Mouse (Mus musculus): ENCODE measurements around the gene Syt7. TPM values are rescaled to one million over a fixed set of nuclear protein-coding genes. Genes with fewer than 3 reads are reported as not detected.

The Syt7 gene
- polyA plus RNA-seq, 1 experiment from 2014 or later: 10.3 TPM

DNA sequence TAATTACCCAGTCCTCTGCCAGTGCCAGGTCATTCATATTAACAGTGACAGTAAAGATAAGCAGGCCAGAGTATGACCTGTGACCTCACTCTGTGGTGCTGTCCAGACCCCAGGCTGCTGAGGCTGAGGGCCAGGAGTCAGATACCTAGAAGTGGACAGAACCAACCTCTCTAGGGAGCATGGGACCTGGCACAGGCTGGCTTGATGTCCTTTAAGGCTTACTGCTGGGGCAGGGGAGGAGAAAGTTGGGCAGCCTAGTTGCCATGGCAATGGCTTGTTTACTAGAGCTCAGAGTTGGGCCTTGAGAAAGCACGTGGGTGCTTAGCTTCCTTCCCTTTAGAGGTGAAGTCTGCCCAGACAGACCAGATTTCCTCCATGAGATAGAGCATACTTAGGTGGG, 47.8 kb downstream of the Syt7 start:
- Histone ChIP-seq H3K9ac (ENCODE audit: low read depth, low read length) (no peak overlapping the region), H3K4me2 (ENCODE audit: low read length) (no peak overlapping the region), H3K36me3 (ENCODE audit: control insufficient read depth, insufficient read depth, low read length) (peaks cover 12% of the 10 kb centered on the region), H3K4me1 (ENCODE audit: control insufficient read depth, insufficient read depth, low read depth, low read length) (no peaks in the 10 kb centered on the region), H3K27ac (ENCODE audit: low read depth, low read length) (no peak overlapping the region), H3K4me3 (ENCODE audit: low read length) (no peak overlapping the region), H3K27me3 (replicated peaks; ENCODE audit: control insufficient read depth, insufficient read depth, low read length) (no peaks in the 10 kb centered on the region), H3K9me3 (ENCODE audit: control insufficient read depth, low read length) (no peaks in the 10 kb centered on the region)
- 0 out of 2 replicates have a peak, but pooled peaks have one; percentile 24 for ATAC-seq
- 26% methylated on average over 1 of the region's 1 CpGs for WGBS

- Histone ChIP-seq H3K36me3 (ENCODE audit: control insufficient read depth, insufficient read depth, low read length) (peaks cover 12% of the 10 kb centered on the region), H3K4me2 (ENCODE audit: low read length) (no peak overlapping the region), H3K9ac (ENCODE audit: low read depth, low read length) (no peak overlapping the region), H3K9me3 (ENCODE audit: control insufficient read depth, low read length) (no peaks in the 10 kb centered on the region), H3K4me3 (ENCODE audit: low read length) (no peak overlapping the region), H3K27ac (ENCODE audit: low read depth, low read length) (no peak overlapping the region), H3K4me1 (ENCODE audit: control insufficient read depth, insufficient read depth, low read depth, low read length) (no peaks in the 10 kb centered on the region), H3K27me3 (replicated peaks; ENCODE audit: control insufficient read depth, insufficient read depth, low read length) (no peaks in the 10 kb centered on the region)
- WGBS: 59% methylated on average over 1 of the region's 1 CpGs
- ATAC-seq: no peak
These were observed 48.6 kb downstream of the Syt7 start for GRCm38 (mm10) chr19:10437521-10437920.

DNA sequence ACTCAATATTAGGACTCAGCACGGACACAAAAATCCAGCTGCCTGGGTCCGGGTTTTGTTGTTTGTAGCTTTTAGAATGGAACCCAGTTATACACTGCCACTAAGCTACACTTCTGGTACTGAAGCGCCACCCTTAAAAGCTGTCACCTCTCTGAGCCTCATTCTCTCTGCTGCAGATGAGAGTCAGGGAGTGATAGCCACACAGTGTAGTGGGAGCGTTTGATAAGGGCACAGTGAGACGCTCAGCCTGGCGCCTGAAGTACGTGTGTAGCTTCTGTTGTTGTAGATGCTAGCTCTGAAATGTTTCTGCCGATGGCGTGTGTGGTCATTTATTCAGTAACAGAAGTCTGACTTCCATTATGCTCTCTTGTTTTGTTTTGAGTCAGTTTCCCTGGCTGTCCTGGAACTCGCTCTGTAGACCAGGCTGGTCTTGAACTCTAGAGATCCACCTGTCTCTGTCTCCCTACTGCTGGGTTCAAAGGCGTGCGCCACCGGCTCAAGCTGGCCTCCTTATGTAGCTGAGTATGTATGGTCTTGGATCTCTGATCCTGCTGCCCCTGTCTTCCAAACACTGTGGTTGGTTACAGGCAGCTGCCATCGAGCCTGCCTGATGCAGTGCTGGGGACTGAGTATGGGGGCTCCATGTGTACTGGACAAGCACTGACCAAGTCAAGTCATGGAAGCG, 55.9 kb downstream of the Syt7 start:
- WGBS: 93% methylated on average over 15 of the region's 15 CpGs
- ATAC-seq: no peak
- Histone ChIP-seq H3K27me3 (replicated peaks; ENCODE audit: control insufficient read depth, insufficient read depth, low read length) (no peaks in the 10 kb centered on the region), H3K9me3 (ENCODE audit: control insufficient read depth, low read length) (no peaks in the 10 kb centered on the region), H3K36me3 (ENCODE audit: control insufficient read depth, insufficient read depth, low read length) (peaks cover 22% of the 10 kb centered on the region), H3K4me2 (ENCODE audit: low read length) (no peak overlapping the region), H3K9ac (ENCODE audit: low read depth, low read length) (no peak overlapping the region), H3K27ac (ENCODE audit: low read depth, low read length) (no peak overlapping the region), H3K4me1 (ENCODE audit: control insufficient read depth, insufficient read depth, low read depth, low read length) (no peaks in the 10 kb centered on the region), H3K4me3 (ENCODE audit: low read length) (no peak overlapping the region)

GRCm38 (mm10) chr19:10448275-10448674, 59.4 kb downstream of the Syt7 start:
- no peak overlapping the region for H3K27ac ChIP-seq (ENCODE audit: low read depth, low read length)
- H3K9me3 ChIP-seq (ENCODE audit: control insufficient read depth, low read length): no peaks in the 10 kb centered on the region
- no peaks in the 10 kb centered on the region for H3K27me3 ChIP-seq (replicated peaks; ENCODE audit: control insufficient read depth, insufficient read depth, low read length)
- H3K4me3 ChIP-seq (ENCODE audit: low read length): no peak overlapping the region
- no peak overlapping the region for H3K9ac ChIP-seq (ENCODE audit: low read depth, low read length)
- ATAC-seq: no peak
- H3K4me1 ChIP-seq (ENCODE audit: control insufficient read depth, insufficient read depth, low read depth, low read length): no peaks in the 10 kb centered on the region
- H3K36me3 ChIP-seq (ENCODE audit: control insufficient read depth, insufficient read depth, low read length): peaks cover 10% of the 10 kb centered on the region
- H3K4me2 ChIP-seq (ENCODE audit: low read length): no peak overlapping the region
- WGBS: 94% methylated on average over 6 of the region's 7 CpGs

- H3K36me3 ChIP-seq (ENCODE audit: control insufficient read depth, insufficient read depth, low read length): peaks cover 5% of the 10 kb centered on the region; the same call in 1 of the 2 replicates
- peak; percentile 22; the same call in 1 of the 2 replicates for ATAC-seq
- no peaks in the 10 kb centered on the region for H3K4me1 ChIP-seq (ENCODE audit: control insufficient read depth, insufficient read depth, low read depth, low read length)
- no peak overlapping the region for H3K9ac ChIP-seq (ENCODE audit: low read depth, low read length)
- no peaks in the 10 kb centered on the region for H3K9me3 ChIP-seq (ENCODE audit: control insufficient read depth, low read length)
- no peak overlapping the region for H3K4me3 ChIP-seq (ENCODE audit: low read length)
- H3K4me2 ChIP-seq (ENCODE audit: low read length): no peak overlapping the region
- H3K27me3 ChIP-seq (replicated peaks; ENCODE audit: control insufficient read depth, insufficient read depth, low read length): no peaks in the 10 kb centered on the region; the same call in 1 of the 2 replicates
- WGBS: 76% methylated on average over 6 of the region's 6 CpGs
- no peak overlapping the region for H3K27ac ChIP-seq (ENCODE audit: low read depth, low read length)
These were observed 60.3 kb downstream of the Syt7 start for GRCm38 (mm10) chr19:10449190-10449589.

DNA sequence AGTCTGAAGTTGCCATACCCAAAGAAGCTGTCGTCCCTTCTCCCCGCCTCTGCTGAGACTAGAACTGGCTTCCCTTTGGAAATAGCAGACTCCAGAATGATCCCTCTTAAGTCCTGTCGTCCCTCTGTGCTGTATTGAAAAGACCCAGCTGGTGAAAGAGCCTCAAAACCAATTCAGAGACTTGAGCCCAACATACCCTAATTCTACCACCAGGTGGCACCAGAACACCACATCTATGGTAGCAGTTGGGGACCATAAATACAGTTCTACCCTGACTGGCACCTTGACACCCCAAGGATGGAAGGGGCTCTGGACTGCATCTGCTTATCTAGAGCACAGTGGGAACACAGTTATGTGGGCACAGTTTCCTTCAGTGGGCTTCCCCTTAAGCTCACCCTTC, 60.8 kb downstream of the Syt7 start:
- Histone ChIP-seq H3K27me3 (replicated peaks; ENCODE audit: control insufficient read depth, insufficient read depth, low read length) (peaks cover under 1% of the 10 kb centered on the region; the same call in 1 of the 2 replicates), H3K4me3 (ENCODE audit: low read length) (no peak overlapping the region), H3K27ac (ENCODE audit: low read depth, low read length) (no peak overlapping the region), H3K9ac (ENCODE audit: low read depth, low read length) (no peak overlapping the region), H3K36me3 (ENCODE audit: control insufficient read depth, insufficient read depth, low read length) (peaks cover 5% of the 10 kb centered on the region; the same call in 1 of the 2 replicates), H3K9me3 (ENCODE audit: control insufficient read depth, low read length) (no peaks in the 10 kb centered on the region), H3K4me2 (ENCODE audit: low read length) (no peak overlapping the region), H3K4me1 (ENCODE audit: control insufficient read depth, insufficient read depth, low read depth, low read length) (no peaks in the 10 kb centered on the region)
- ATAC-seq: peak; percentile 67
- WGBS: 4% methylated on average over 3 of the region's 3 CpGs

- Histone ChIP-seq H3K27ac (ENCODE audit: low read depth, low read length) (no peak overlapping the region), H3K9ac (ENCODE audit: low read depth, low read length) (no peak overlapping the region), H3K4me3 (ENCODE audit: low read length) (no peak overlapping the region), H3K4me2 (ENCODE audit: low read length) (no peak overlapping the region), H3K9me3 (ENCODE audit: control insufficient read depth, low read length) (no peaks in the 10 kb centered on the region), H3K4me1 (ENCODE audit: control insufficient read depth, insufficient read depth, low read depth, low read length) (peaks cover 12% of the 10 kb centered on the region), H3K36me3 (ENCODE audit: control insufficient read depth, insufficient read depth, low read length) (no peaks in the 10 kb centered on the region), H3K27me3 (replicated peaks; ENCODE audit: control insufficient read depth, insufficient read depth, low read length) (peaks cover 31% of the 10 kb centered on the region)
- WGBS: 67% methylated on average over 4 of the region's 4 CpGs
- ATAC-seq: no peak
These were observed 66.0 kb downstream of the Syt7 start for GRCm38 (mm10) chr19:10454718-10455436.

DNA sequence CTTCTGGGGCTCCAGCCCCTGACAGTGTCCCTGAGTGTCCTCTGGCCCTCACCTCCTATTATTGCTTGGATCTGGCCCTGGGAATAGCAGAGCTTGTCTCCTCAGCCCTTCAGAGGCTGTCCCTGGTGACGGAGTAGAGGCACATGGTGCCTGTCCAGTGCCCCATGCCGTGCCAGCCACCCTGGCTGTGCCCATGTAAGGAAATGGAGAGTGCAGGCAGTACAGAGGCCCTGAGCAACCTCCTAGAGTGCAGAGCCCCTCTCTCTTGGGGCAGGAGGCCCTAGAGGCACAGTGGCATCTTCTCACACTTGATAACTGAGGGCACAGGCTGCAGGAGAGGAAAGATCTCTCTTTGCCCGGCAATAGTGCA, 66.5 kb downstream of the Syt7 start:
- H3K4me2 ChIP-seq (ENCODE audit: low read length): peak overlapping the region; percentile 91
- WGBS: 77% methylated on average over 3 of the region's 3 CpGs
- peaks cover 33% of the 10 kb centered on the region for H3K27me3 ChIP-seq (replicated peaks; ENCODE audit: control insufficient read depth, insufficient read depth, low read length)
- no peak overlapping the region for H3K9ac ChIP-seq (ENCODE audit: low read depth, low read length)
- ATAC-seq: no peak
- no peaks in the 10 kb centered on the region for H3K9me3 ChIP-seq (ENCODE audit: control insufficient read depth, low read length)
- H3K27ac ChIP-seq (ENCODE audit: low read depth, low read length): no peak overlapping the region
- H3K4me1 ChIP-seq (ENCODE audit: control insufficient read depth, insufficient read depth, low read depth, low read length): peaks cover 12% of the 10 kb centered on the region
- H3K36me3 ChIP-seq (ENCODE audit: control insufficient read depth, insufficient read depth, low read length): no peaks in the 10 kb centered on the region
- H3K4me3 ChIP-seq (ENCODE audit: low read length): no peak overlapping the region

DNA sequence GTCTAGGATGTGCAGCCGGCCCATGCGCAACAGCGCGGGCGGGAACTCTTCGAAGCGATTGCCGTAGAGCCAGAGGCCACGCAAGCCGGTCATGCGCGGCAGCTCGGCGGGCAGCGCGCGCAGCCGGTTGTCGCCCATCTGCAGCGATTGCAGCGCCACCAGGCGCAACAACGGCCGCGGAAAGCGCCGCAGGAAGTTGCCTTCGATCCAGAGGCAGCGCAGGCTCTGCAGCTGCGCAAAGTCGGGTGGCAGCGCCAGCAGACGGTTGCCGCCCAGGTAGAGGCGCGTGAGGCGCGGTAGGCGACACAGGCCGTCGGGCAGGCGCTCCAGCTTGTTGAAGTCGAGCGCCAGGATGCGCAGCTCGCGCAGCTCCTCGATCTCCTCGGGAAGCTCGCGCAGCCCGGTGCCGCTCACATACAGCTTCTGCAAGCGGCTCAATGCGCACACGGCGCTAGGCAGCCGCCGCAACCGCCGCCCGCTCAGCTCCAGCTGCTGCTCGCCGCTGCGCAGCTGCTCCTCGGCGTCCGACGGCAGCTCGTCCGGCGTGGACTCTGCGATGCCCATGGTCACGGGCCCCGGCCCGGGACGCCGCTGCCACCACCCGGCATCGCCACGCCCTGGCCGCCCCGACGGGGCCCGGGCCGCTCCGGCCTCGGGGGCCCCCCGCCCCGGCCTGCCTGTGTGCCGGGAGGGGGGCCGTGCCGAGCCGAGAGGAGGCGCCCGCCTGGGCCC, 68.0 kb downstream of the Syt7 start, which contains the start of gene Lrrc10b:
Gene Lrrc10b, minus strand, starts transcription at position 722 of the 732 bp plus-strand sequence.
- Histone ChIP-seq H3K4me3 (ENCODE audit: low read length) (peak within 1 kb of the TSS; percentile 59), H3K27me3 (replicated peaks; ENCODE audit: control insufficient read depth, insufficient read depth, low read length) (peaks cover 38% of the 10 kb centered on the region), H3K27ac (ENCODE audit: low read depth, low read length) (peak within 1 kb of the TSS; percentile 75), H3K4me1 (ENCODE audit: control insufficient read depth, insufficient read depth, low read depth, low read length) (peaks cover 12% of the 10 kb centered on the region), H3K36me3 (ENCODE audit: control insufficient read depth, insufficient read depth, low read length) (no peaks in the 10 kb centered on the region), H3K4me2 (ENCODE audit: low read length) (peak within 1 kb of the TSS; percentile 91), H3K9ac (ENCODE audit: low read depth, low read length) (peak within 1 kb of the TSS; percentile 67), H3K9me3 (ENCODE audit: control insufficient read depth, low read length) (no peaks in the 10 kb centered on the region)
- WGBS: under 1% methylated on average over 90 of the region's 96 CpGs
- ATAC-seq: peak; percentile 75

Data from hindbrain, embryonic 16.5 days (tissue).